Mouse (Mus musculus) thymus, adult 2 months (tissue): ENCODE measurements at regions not wholly inside any gene's neighbourhood (a gene's known extent, or its start where the extent isn't known, plus 50 kb on each side); places are given as distances from the start of the nearest gene placed in this dataset.
"Not testable (repeated sequence)": the region's sequence is repeated elsewhere in the genome, so short reads cannot be mapped to it uniquely, and the experiment has no call there.

Experiments
- DNase-seq: peaks from one replicate; pipeline ENCODE4 v3.0.0; 2021
- H3K27ac ChIP-seq: fragments of 200-500 bp; 2 replicates; pipeline ENCODE4 v1.5.1; 2012; ENCODE audit warnings: low read length, control low read depth; ENCODE audit not compliant: control insufficient read depth, insufficient read depth
- H3K27me3 ChIP-seq: fragments of 200-500 bp; 2 replicates; pipeline ENCODE4 v1.6.1; 2012; ENCODE audit warnings: mild to moderate bottlenecking, low read length, moderate library complexity, mixed read lengths; ENCODE audit not compliant: control insufficient read depth, insufficient read depth
- H3K36me3 ChIP-seq: fragments of 200-500 bp; 2 replicates; pipeline ENCODE4 v1.6.1; 2012; ENCODE audit warnings: mild to moderate bottlenecking, low read length, moderate library complexity; ENCODE audit not compliant: control insufficient read depth, insufficient read depth
- H3K4me1 ChIP-seq: fragments of 200-500 bp; replicated peaks from 2 replicates; pipeline ENCODE4 v1.6.1; 2012; ENCODE audit warnings: low read length; ENCODE audit not compliant: control insufficient read depth, insufficient read depth
- H3K4me3 ChIP-seq: fragments of 200-500 bp; 2 replicates; pipeline ENCODE4 v1.5.1; 2012; ENCODE audit warnings: mild to moderate bottlenecking, low read length, control low read depth, moderate library complexity; ENCODE audit not compliant: control insufficient read depth, insufficient read depth
- CTCF ChIP-seq: fragments of 200-500 bp; IDR thresholded peaks from 2 replicates; pipeline ENCODE4 v1.5.1; 2012; ENCODE audit warnings: mild to moderate bottlenecking, control low read depth, low read length, moderate library complexity, borderline replicate concordance; ENCODE audit not compliant: control insufficient read depth, poor library complexity, insufficient read depth; ENCODE audit errors: extremely low read depth
- POLR2A ChIP-seq: fragments of 200-500 bp; IDR thresholded peaks from 2 replicates; pipeline ENCODE4 v1.6.1; 2012; ENCODE audit warnings: mild to moderate bottlenecking, low read length, control low read depth, moderate library complexity; ENCODE audit not compliant: control insufficient read depth, poor library complexity, insufficient read depth; ENCODE audit errors: extremely low read depth
- WGBS: fragments of 180-500 bp; shearing (Covaris S2); methylation state at CpG from one replicate; pipeline ENCODE4 v1.1.7; 2018; 5-methylcytosine and 5-hydroxymethylcytosine counted together

DNA sequence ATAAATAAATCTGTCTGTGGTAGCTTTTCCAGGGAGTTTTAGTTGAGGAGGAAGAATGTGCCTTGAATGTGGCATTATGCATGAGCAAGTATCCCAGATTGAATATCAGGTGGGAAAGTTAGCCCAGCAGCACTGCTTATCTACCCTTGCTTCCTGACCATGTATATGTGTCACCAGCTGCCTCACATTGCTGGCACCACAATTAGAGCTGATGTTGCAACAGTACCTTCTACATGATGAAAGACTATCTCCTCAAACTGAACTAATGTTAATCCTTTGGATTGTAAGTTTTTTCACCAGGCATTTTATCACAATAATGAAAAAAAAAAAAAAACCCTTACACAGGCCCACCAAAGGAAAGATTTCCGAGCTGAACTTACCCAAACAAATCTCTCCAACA, 103.1 kb upstream of the Meox2 start:
- no peak overlapping the region for H3K27ac ChIP-seq
- no peaks in the 10 kb centered on the region for H3K4me1 ChIP-seq
- H3K27me3 ChIP-seq, result no peaks in the 10 kb centered on the region
- TF ChIP-seq POLR2A (no peak), CTCF (no peak)
- WGBS, result 88% methylated on average over 1 of the region's 1 CpGs
- no peaks in the 10 kb centered on the region for H3K36me3 ChIP-seq
- no peak for DNase-seq
- no peak overlapping the region for H3K4me3 ChIP-seq

DNA sequence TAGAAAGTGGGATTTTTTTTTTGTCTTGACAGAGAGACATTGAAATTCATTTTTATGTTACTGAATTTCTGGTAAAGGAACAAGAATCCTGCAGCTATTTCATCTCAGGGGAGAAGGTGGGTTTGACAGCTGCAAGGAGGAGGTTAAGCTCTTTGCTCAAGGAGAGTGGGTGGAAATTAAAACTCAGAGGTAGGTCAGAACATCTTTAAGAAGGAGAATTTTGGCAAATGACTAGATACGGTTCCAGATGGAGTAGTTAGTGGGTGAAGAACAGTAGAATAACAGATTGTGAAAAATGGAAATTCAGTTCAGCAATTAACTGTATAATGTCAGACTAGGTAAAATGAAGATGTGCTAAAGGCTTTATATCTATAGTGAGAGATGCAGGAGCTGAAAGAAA, 98.0 kb upstream of the Meox2 start:
- Histone ChIP-seq H3K27ac (no peak overlapping the region), H3K27me3 (no peaks in the 10 kb centered on the region), H3K36me3 (no peaks in the 10 kb centered on the region), H3K4me1 (no peaks in the 10 kb centered on the region), H3K4me3 (no peak overlapping the region)
- no peak for TF ChIP-seq POLR2A
- TF ChIP-seq CTCF, result no peak
- DNase-seq, result no peak
- 96% methylated on average over 1 of the region's 1 CpGs for WGBS

DNA sequence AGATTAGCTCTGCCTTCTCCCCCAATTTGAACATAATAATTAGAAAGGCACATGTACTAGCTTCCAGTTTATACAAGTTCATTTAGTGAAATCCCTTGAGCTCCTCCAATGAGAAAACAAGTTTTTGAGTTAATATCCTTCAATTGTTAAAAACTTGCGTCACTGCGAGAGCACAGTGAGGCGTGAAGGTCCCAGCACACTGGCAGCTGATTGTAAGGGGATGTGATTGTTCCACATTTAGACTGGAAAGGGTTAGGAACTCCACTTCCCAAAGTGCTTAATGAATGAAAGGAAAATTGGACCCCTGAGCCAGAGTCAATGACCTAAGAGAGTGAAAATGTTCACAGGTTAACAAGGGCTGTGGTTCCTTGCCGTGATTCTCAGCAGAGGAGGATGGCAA, 93.9 kb upstream of the Meox2 start:
- TF ChIP-seq CTCF (no peak), POLR2A (no peak)
- Histone ChIP-seq H3K27me3 (no peaks in the 10 kb centered on the region), H3K4me1 (no peaks in the 10 kb centered on the region), H3K36me3 (no peaks in the 10 kb centered on the region), H3K27ac (no peak overlapping the region), H3K4me3 (no peak overlapping the region)
- 97% methylated on average over 4 of the region's 4 CpGs for WGBS
- no peak for DNase-seq

DNA sequence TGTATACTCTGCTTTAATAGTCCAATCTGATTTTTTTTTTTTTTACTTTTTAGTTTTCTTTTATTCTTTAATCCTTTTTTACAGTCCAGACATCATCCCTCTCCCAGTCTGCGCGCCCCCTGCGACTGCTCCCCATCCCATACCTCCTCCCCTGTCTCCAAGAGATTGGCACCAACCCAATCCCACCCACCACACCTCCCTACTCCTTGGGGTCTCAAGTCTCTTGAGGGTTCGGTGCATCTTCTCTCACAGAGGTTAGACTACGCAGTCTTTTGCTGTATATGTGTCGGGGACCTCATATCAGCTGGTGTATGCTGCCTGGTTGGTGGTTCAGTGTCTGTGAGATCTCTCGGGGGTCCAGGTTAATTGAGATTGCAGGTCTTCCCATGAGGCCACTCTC, 93.4 kb upstream of the Meox2 start:
- not testable (repeated sequence) for H3K27ac ChIP-seq, H3K4me1 ChIP-seq, H3K4me3 ChIP-seq, H3K36me3 ChIP-seq, DNase-seq, H3K27me3 ChIP-seq
- WGBS, result 94% methylated on average over 7 of the region's 7 CpGs

DNA sequence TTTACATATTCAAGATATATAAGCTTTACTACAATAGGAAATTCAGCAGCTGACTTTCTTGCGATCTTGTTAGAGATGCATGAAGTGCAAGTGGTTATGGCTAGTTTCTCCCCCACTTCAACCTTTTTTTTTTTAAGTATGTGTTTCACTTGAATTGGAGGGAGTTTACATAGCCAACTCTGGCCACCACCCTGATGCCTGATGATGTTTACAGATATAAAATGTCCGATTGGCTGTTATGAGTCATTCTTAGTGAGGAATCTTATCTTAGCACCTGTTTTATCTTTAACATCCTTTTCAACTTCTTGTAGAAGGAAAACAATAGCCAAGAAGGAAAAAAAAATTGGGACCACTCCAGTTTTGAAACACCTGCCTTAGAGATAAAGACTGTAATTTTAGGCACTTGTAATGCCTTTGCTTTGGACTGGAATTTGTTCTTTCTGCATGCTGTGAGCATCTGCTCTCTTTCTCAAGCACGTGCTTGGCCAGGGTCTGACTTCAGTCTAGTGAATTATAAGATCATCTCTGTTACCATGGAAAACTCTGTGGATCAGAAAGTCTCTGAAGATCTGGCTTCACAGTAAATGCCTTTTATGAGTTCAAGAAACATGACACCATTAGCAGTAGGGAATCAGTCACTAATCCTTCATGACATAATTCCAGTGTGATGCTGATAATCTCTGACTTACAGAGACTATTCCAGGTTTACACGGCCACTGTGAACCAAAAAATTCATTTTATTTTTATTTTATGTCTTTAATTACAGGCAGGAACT, 92.7 kb upstream of the Meox2 start:
- WGBS, result 89% methylated on average over 4 of the region's 4 CpGs
- DNase-seq, result no peak
- H3K27ac ChIP-seq, result no peak overlapping the region

DNA sequence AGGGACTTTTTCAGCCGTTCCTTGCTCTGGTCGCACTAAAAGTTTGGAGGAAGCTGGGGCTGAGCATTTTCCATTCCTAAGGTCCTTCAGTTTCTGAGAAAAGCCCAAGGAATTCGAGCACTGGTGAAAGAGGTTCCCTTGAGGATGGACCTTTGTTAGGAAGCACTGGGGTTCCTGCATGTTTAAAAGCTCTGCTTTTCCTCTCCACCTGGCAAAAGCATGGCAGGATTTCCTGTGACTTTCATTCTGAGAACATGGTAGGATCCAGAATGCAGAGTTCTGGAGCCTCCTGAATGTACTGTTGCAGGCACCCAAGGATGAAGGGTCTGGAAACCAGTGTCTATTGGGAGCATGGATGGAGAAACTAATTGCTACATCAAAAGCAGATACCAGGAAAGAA, 61.1 kb upstream of the Meox2 start:
- Histone ChIP-seq H3K4me3 (no peak overlapping the region), H3K36me3 (no peaks in the 10 kb centered on the region), H3K27me3 (no peaks in the 10 kb centered on the region), H3K27ac (no peak overlapping the region), H3K4me1 (no peaks in the 10 kb centered on the region)
- DNase-seq, result no peak
- WGBS, result 88% methylated on average over 3 of the region's 3 CpGs
- TF ChIP-seq POLR2A (no peak), CTCF (no peak)

More for the DNA sequence above, 92.7 kb upstream of the Meox2 start:
- no peak for TF ChIP-seq POLR2A
- TF ChIP-seq CTCF, result no peak
- Histone ChIP-seq H3K4me1 (no peaks in the 10 kb centered on the region), H3K27me3 (no peaks in the 10 kb centered on the region), H3K4me3 (no peak overlapping the region), H3K36me3 (no peaks in the 10 kb centered on the region)

DNA sequence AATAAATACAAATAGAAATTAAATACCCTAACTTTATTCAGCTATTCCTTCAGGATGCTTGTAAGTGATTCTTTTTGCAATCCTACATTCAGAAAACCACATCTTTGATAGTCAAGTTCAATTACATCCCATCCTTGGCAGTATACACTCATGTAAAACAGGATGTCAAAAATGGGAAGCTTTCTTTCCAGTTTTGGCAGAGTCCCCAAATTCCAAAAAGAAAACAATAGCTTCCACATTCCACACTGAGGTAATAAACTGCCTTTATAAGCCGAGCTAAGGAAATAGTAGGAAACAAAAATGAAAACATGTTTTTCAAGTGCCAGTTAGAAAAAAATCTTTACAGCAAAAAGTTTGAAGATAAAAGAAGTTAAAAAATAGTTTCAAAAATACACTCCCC, 57.7 kb upstream of the Meox2 start:
- H3K36me3 ChIP-seq, result no peaks in the 10 kb centered on the region
- H3K4me1 ChIP-seq, result no peaks in the 10 kb centered on the region
- H3K27ac ChIP-seq, result no peak overlapping the region
- no peak overlapping the region for H3K4me3 ChIP-seq
- WGBS, result 67% methylated on average over 1 of the region's 1 CpGs
- no peaks in the 10 kb centered on the region for H3K27me3 ChIP-seq
- no peak for DNase-seq
- TF ChIP-seq CTCF (no peak), POLR2A (no peak)
